Mouse (Mus musculus): ENCODE measurements around the gene Strap. TPM values are rescaled to one million over a fixed set of nuclear protein-coding genes. Genes with fewer than 3 reads are reported as not detected.
A peak's percentile ranks its signal among the peaks of the same experiment; 100 is the strongest.

Strap gene
- polyA plus RNA-seq, 1 experiment from 2014 or later = 77.7 TPM

DNA sequence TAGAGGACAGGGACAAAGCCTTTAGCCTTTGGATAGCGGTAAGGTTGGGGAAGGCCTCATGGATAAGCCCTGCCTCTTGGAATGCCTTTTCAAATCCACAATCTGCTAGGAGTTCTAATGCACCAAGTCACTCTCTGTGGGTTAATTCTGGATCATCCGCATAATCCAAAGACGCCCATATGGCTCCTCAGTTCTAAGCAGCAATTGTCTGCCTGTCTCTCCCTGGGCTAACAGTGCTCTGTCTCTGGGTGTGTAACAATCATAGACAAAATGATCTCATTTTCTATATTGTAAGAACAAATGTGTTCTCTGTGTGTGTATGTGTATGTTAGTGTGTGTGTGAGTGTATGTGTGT, 21.6 kb upstream of the Strap start:
- Histone ChIP-seq H3K9ac (ENCODE audit: low read length) (no peak overlapping the region), H3K9me3 (ENCODE audit: control insufficient read depth, low read length) (no peaks in the 10 kb centered on the region), H3K27ac (replicated peaks) (no peak overlapping the region), H3K27me3 (ENCODE audit: control insufficient read depth, insufficient read depth, low read length) (no peaks in the 10 kb centered on the region), H3K36me3 (ENCODE audit: control insufficient read depth, insufficient read depth, low read length) (no peaks in the 10 kb centered on the region), H3K4me1 (replicated peaks; ENCODE audit: control insufficient read depth, insufficient read depth) (no peaks in the 10 kb centered on the region), H3K4me3 (ENCODE audit: low read depth, low read length) (no peak overlapping the region), H3K4me2 (replicated peaks; ENCODE audit: low read depth) (no peak overlapping the region)
- no peak for TF ChIP-seq CTCF (IDR thresholded peaks at IDR 0.05; ENCODE audit: low read depth)
- DNase-seq (ENCODE audit: low spot score) (no peak), ATAC-seq (ENCODE audit: low FRiP score, low TSS enrichment) (no peak)
- 82% methylated on average over 3 of the region's 3 CpGs for WGBS

DNA sequence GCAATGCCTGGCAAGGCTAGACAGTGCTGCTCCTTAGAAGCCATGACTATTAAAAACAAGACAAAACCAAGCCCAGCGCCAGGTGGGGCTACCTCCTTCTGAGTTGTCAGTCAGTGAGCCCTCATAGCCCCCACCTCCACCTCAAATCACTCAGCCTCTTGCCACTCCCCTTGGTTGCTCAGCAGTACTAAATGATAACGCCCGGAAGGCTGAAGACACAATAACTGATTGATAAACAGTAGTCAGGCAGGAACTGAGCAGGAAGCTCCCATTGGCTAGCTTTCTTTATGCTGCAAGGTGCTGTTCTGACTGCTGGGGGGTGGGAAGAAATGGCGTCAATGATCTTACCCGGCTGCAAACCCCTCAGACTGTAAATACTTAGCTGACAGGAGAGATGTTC, 18.1 kb upstream of the Strap start:
- Histone ChIP-seq H3K4me3 (ENCODE audit: low read depth, low read length) (no peak overlapping the region), H3K36me3 (ENCODE audit: control insufficient read depth, insufficient read depth, low read length) (no peaks in the 10 kb centered on the region), H3K9me3 (ENCODE audit: control insufficient read depth, low read length) (no peaks in the 10 kb centered on the region), H3K4me1 (replicated peaks; ENCODE audit: control insufficient read depth, insufficient read depth) (no peaks in the 10 kb centered on the region), H3K9ac (ENCODE audit: low read length) (no peak overlapping the region), H3K27ac (replicated peaks) (no peak overlapping the region), H3K27me3 (ENCODE audit: control insufficient read depth, insufficient read depth, low read length) (no peaks in the 10 kb centered on the region), H3K4me2 (replicated peaks; ENCODE audit: low read depth) (no peak overlapping the region)
- WGBS = 29% methylated on average over 5 of the region's 5 CpGs
- DNase-seq (ENCODE audit: low spot score) = no peak
- 0 out of 2 replicates have a peak, but pooled peaks have one; percentile 15 for ATAC-seq (ENCODE audit: low FRiP score, low TSS enrichment)
- TF ChIP-seq CTCF (IDR thresholded peaks at IDR 0.05; ENCODE audit: low read depth) = no peak

DNA sequence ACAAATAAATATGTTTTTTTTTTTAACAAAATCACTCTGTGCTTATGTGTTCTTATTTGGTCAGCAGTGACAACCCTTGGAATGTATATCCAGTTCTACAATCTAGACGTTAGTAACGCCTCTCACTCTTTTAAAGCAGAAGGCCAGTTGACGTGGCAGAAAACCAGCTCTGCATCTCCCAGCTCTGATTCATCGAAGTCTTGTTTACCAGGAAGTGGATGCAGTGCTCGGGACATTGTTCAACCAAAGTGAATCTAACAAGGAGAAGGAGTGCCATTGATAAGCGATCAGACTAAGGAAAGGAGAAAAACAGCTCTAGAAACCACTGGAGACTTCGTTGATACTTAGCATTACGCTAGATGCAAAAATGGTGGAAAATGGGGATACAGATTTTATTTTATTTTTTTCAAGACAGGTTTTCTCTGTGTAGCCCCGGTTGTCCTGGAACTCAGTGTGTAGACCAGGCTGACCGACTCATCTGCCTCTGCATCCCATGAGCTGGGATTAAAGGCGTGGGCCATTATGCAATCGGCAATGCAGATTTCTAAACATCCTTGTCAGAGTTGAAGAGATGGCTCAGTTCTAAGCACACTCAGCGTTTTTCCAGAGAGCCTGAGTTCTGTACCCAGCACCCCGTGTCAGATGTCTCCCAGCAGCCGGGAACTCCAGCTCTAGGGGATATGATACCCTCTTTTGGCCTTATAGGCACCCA, 12.5 kb upstream of the Strap start:
- DNase-seq (ENCODE audit: low spot score) = peak; percentile 69

DNA sequence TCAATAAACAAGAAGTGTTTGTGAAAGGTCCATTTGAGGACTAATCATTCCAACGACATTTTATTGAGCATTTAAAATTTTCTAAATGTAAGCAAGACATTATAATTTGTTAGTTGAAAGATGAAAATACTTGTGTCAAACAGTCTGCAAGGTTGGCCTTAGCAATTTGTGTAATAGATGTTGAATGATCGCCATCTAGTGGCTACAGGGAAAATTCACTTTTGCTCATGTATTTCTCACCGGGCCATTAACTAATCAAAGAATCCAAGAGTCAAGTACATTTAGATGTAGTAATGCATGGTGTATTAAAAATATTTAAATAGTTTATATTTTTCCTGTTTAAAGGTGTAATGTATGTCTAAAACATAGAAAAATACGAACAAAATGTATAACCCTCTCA, 11.0 kb upstream of the Strap start:
- no peaks in the 10 kb centered on the region for H3K4me1 ChIP-seq (replicated peaks; ENCODE audit: control insufficient read depth, insufficient read depth)
- no peak for DNase-seq (ENCODE audit: low spot score)
- no peaks in the 10 kb centered on the region for H3K36me3 ChIP-seq (ENCODE audit: control insufficient read depth, insufficient read depth, low read length)
- H3K27me3 ChIP-seq (ENCODE audit: control insufficient read depth, insufficient read depth, low read length) = no peaks in the 10 kb centered on the region
- ATAC-seq (ENCODE audit: low FRiP score, low TSS enrichment) = 0 out of 2 replicates have a peak, but pooled peaks have one; percentile 27
- H3K27ac ChIP-seq (replicated peaks) = no peak overlapping the region
- H3K4me2 ChIP-seq (replicated peaks; ENCODE audit: low read depth) = no peak overlapping the region
- H3K9me3 ChIP-seq (ENCODE audit: control insufficient read depth, low read length) = no peaks in the 10 kb centered on the region
- H3K9ac ChIP-seq (ENCODE audit: low read length) = no peak overlapping the region
- H3K4me3 ChIP-seq (ENCODE audit: low read depth, low read length) = no peak overlapping the region
- 2% methylated on average over 4 of the region's 4 CpGs for WGBS
- no peak for TF ChIP-seq EP300 (optimal IDR thresholded peaks at IDR 0.05)
- TF ChIP-seq CTCF (IDR thresholded peaks at IDR 0.05; ENCODE audit: low read depth) = peak; percentile 86

More for the DNA sequence above, 12.5 kb upstream of the Strap start:
- Histone ChIP-seq H3K9me3 (ENCODE audit: control insufficient read depth, low read length) (no peaks in the 10 kb centered on the region), H3K36me3 (ENCODE audit: control insufficient read depth, insufficient read depth, low read length) (no peaks in the 10 kb centered on the region), H3K4me1 (replicated peaks; ENCODE audit: control insufficient read depth, insufficient read depth) (no peaks in the 10 kb centered on the region), H3K9ac (ENCODE audit: low read length) (no peak overlapping the region; the same call in 1 of the 2 replicates), H3K27me3 (ENCODE audit: control insufficient read depth, insufficient read depth, low read length) (no peaks in the 10 kb centered on the region), H3K27ac (replicated peaks) (no peak overlapping the region), H3K4me3 (ENCODE audit: low read depth, low read length) (no peak overlapping the region), H3K4me2 (replicated peaks; ENCODE audit: low read depth) (no peak overlapping the region)
- WGBS = 65% methylated on average over 15 of the region's 15 CpGs
- TF ChIP-seq CTCF (IDR thresholded peaks at IDR 0.05; ENCODE audit: low read depth) = no peak
- no peak for TF ChIP-seq EP300 (optimal IDR thresholded peaks at IDR 0.05)
- peak; percentile 91 for ATAC-seq (ENCODE audit: low FRiP score, low TSS enrichment)

DNA sequence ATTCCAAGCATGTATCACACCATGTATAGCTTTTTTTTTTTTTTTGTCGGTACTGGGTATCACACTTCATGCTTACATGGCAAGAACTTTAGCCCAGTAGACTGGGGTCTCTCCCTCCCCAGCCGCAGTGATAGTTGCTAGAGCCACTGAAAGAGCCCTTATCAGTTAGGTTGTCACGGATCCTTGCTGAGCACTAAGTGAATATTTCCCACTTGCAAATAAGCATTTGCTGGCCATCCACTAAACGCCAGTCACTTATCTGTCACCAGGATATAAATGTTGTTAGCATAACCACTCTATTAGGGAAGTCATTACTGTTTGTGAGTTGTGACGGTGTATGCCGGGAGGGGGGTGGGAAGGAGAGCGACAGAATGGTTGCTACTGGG, 425 bp upstream of the Strap start:
- no peak for DNase-seq (ENCODE audit: low spot score)
- H3K4me2 ChIP-seq (replicated peaks; ENCODE audit: low read depth) = peak overlapping the region; percentile 75
- 0 out of 2 replicates have a peak, but pooled peaks cover 3% of the 10 kb centered on the region for H3K36me3 ChIP-seq (ENCODE audit: control insufficient read depth, insufficient read depth, low read length)
- 3% methylated on average over 7 of the region's 7 CpGs for WGBS
- TF ChIP-seq EP300 (optimal IDR thresholded peaks at IDR 0.05) (no peak), CTCF (IDR thresholded peaks at IDR 0.05; ENCODE audit: low read depth) (no peak)
- peak overlapping the region; percentile 91 for H3K4me3 ChIP-seq (ENCODE audit: low read depth, low read length)
- no peaks in the 10 kb centered on the region for H3K27me3 ChIP-seq (ENCODE audit: control insufficient read depth, insufficient read depth, low read length)
- peaks cover 6% of the 10 kb centered on the region; the same call in 1 of the 2 replicates for H3K4me1 ChIP-seq (replicated peaks; ENCODE audit: control insufficient read depth, insufficient read depth)
- H3K27ac ChIP-seq (replicated peaks) = peak overlapping the region; percentile 18; the same call in 1 of the 2 replicates
- no peak for ATAC-seq (ENCODE audit: low FRiP score, low TSS enrichment)
- no peaks in the 10 kb centered on the region for H3K9me3 ChIP-seq (ENCODE audit: control insufficient read depth, low read length)
- H3K9ac ChIP-seq (ENCODE audit: low read length) = peak overlapping the region; percentile 43; the same call in 1 of the 2 replicates

DNA sequence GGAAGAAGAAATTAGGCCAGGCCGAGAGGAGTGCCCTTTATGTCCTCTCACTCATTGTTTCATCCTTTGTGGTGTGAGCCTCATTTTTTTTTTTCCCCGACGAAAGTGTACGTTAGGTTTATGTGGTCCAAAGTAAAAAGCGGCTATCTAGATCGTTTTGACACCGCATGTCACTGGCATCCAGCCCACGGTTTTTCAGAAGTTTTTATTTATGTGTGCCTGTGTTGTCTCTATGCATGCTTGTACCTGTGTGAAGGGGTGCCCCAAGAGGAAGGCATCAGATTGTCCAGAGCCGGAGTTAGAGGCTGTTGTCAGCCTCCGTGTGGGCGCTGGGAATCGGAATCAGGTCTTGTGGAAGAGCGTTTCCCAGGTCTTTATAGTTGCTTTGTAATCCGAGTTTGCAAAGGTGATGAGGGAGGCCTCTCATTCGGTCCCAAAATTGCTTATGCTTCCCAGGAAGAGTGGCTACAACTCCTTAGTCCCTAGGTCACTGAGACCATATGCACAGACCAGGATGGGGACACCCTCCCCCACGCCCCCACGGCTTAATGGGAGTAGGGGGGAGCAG, 877 bp downstream of the Strap start:
- Histone ChIP-seq H3K4me1 (replicated peaks; ENCODE audit: control insufficient read depth, insufficient read depth) (peaks cover 6% of the 10 kb centered on the region; the same call in 1 of the 2 replicates), H3K27ac (replicated peaks) (peak overlapping the region; percentile 91), H3K9me3 (ENCODE audit: control insufficient read depth, low read length) (no peaks in the 10 kb centered on the region), H3K36me3 (ENCODE audit: control insufficient read depth, insufficient read depth, low read length) (peaks cover 3% of the 10 kb centered on the region; the same call in 1 of the 2 replicates), H3K9ac (ENCODE audit: low read length) (peak overlapping the region; percentile 96), H3K27me3 (ENCODE audit: control insufficient read depth, insufficient read depth, low read length) (no peaks in the 10 kb centered on the region), H3K4me3 (ENCODE audit: low read depth, low read length) (peak overlapping the region; percentile 91), H3K4me2 (replicated peaks; ENCODE audit: low read depth) (peak overlapping the region; percentile 76)
- DNase-seq (ENCODE audit: low spot score) (no peak), ATAC-seq (ENCODE audit: low FRiP score, low TSS enrichment) (no peak)
- WGBS = 6% methylated on average over 17 of the region's 17 CpGs
- TF ChIP-seq CTCF (IDR thresholded peaks at IDR 0.05; ENCODE audit: low read depth) (no peak), EP300 (optimal IDR thresholded peaks at IDR 0.05) (no peak)

All from stomach, postnatal 0 days (tissue).